Mouse (Mus musculus) myocyte (in vitro differentiated cells): ENCODE data around the gene Inpp5d. TPM values are rescaled to one million over a fixed set of nuclear protein-coding genes. Genes with fewer than 3 reads are reported as not detected.

Experiments
- H3K27me3 ChIP-seq: one replicate; pipeline ENCODE4 v1.6.1; 2011; ENCODE audit not compliant: control insufficient read depth, insufficient read depth, insufficient read length
- H3K36me3 ChIP-seq: one replicate; pipeline ENCODE4 v1.6.1; 2011; ENCODE audit not compliant: control insufficient read depth, insufficient read depth
- H3K4me2 ChIP-seq: one replicate; pipeline ENCODE4 v1.6.1; 2011; ENCODE audit warnings: low read depth, control low read depth
- H3K4me3 ChIP-seq: one replicate; pipeline ENCODE4 v1.5.1; 2011; ENCODE audit warnings: mild to moderate bottlenecking, control low read depth, moderate library complexity
- H3K79me2 ChIP-seq: one replicate; pipeline ENCODE4 v1.6.1; 2011; ENCODE audit not compliant: control insufficient read depth, insufficient read depth
- H3ac ChIP-seq: one replicate; pipeline ENCODE4 v1.6.1; 2011; ENCODE audit not compliant: control insufficient read depth, insufficient read length
- CEBPB ChIP-seq: IDR thresholded peaks from 2 replicates; pipeline ENCODE4 v1.6.1; 2011; ENCODE audit warnings: mild to moderate bottlenecking, moderate library complexity; ENCODE audit not compliant: poor library complexity, insufficient read depth, severe bottlenecking
- E2F4 ChIP-seq: IDR thresholded peaks from one replicate; pipeline ENCODE4 v1.6.1; 2011; ENCODE audit warnings: mild to moderate bottlenecking, control low read depth, moderate library complexity; ENCODE audit not compliant: insufficient read depth
- MAX ChIP-seq: IDR thresholded peaks from one replicate; pipeline ENCODE4 v1.6.1; 2011; ENCODE audit warnings: low read depth, mild to moderate bottlenecking, control low read depth
- MYOD1 ChIP-seq, 3 experiments: IDR thresholded peaks; one replicate each; pipeline ENCODE4 v1.6.1; 2011; ENCODE audit warnings: control low read depth in 2 of 3, low read depth in 2 of 3, mild to moderate bottlenecking in 2 of 3, moderate library complexity in 1 of 3; ENCODE audit not compliant: insufficient read length in 2 of 3, control insufficient read depth in 1 of 3
- MYOG ChIP-seq, 3 experiments: IDR thresholded peaks; one replicate each; pipeline ENCODE4 v1.6.1; 2011; ENCODE audit warnings: control low read depth in 2 of 3, low read depth in 2 of 3, mild to moderate bottlenecking in 2 of 3; ENCODE audit not compliant: insufficient read length in 2 of 3, control insufficient read depth in 1 of 3, insufficient read depth in 1 of 3
- POLR2A ChIP-seq: IDR thresholded peaks from one replicate; pipeline ENCODE4 v1.6.1; 2011; ENCODE audit warnings: low read depth, mild to moderate bottlenecking, control low read depth, moderate library complexity; ENCODE audit not compliant: insufficient read length
- POLR2AphosphoS2 ChIP-seq: IDR thresholded peaks from one replicate; pipeline ENCODE4 v1.6.1; 2011; ENCODE audit warnings: low read depth, control low read depth; ENCODE audit not compliant: insufficient read length
- REST ChIP-seq: IDR thresholded peaks from one replicate; pipeline ENCODE4 v1.6.1; 2011; ENCODE audit warnings: mild to moderate bottlenecking, control low read depth, moderate library complexity; ENCODE audit not compliant: insufficient read depth, insufficient read length
- SRF ChIP-seq: IDR thresholded peaks from one replicate; pipeline ENCODE4 v1.6.1; 2011; ENCODE audit warnings: low read depth; ENCODE audit not compliant: control insufficient read depth, insufficient read length
- TCF12 ChIP-seq: IDR thresholded peaks from one replicate; pipeline ENCODE4 v1.6.1; 2011; ENCODE audit warnings: mild to moderate bottlenecking, control low read depth; ENCODE audit not compliant: poor library complexity, insufficient read depth, severe bottlenecking
- TCF3 ChIP-seq: IDR thresholded peaks from one replicate; pipeline ENCODE4 v1.6.1; 2011; ENCODE audit warnings: low read depth, control low read depth; ENCODE audit not compliant: insufficient read length
- USF1 ChIP-seq: IDR thresholded peaks from one replicate; pipeline ENCODE4 v1.6.1; 2011; ENCODE audit warnings: low read depth, mild to moderate bottlenecking, control low read depth, moderate library complexity
- polyA plus RNA-seq: library from polyadenylated mRNA; unstranded; fragments of >200 nt; fragmentation: generic; extraction: Trizol; gene quantifications from one replicate; pipeline ENCODE4 v1.2.1, GENCODE M21; 2012; ENCODE audit warnings: missing spikeins

Gene Inpp5d
- polyA plus RNA-seq, 1 experiment: 0.13 TPM

- H3ac ChIP-seq: no peak overlapping the region
Measured at GRCm38 (mm10) chr1:87626344-87626743, 6.2 kb downstream of the Inpp5d start.

GRCm38 (mm10) chr1:87628085-87628484 is 8.0 kb downstream of the Inpp5d start:
- no peak overlapping the region for H3ac ChIP-seq
- no peaks in the 10 kb centered on the region for H3K36me3 ChIP-seq
- H3K27me3 ChIP-seq: no peaks in the 10 kb centered on the region
- TF ChIP-seq TCF3 (no peak), POLR2A (no peak), CEBPB (no peak), E2F4 (no peak), MYOG (IDR thresholded peaks at IDR 0.05; ENCODE audit: control insufficient read depth in 1 of 3, insufficient read depth in 1 of 3, insufficient read length in 2 of 3, low read depth in 2 of 3) (no peak), TCF12 (no peak), REST (no peak), MAX (no peak), USF1 (no peak), MYOD1 (IDR thresholded peaks at IDR 0.05; ENCODE audit: control insufficient read depth in 1 of 3, insufficient read length in 2 of 3, low read depth in 2 of 3) (no peak), POLR2AphosphoS2 (no peak)
- H3K4me3 ChIP-seq: no peak overlapping the region
- no peaks in the 10 kb centered on the region for H3K79me2 ChIP-seq
- H3K4me2 ChIP-seq: no peak overlapping the region

More at GRCm38 (mm10) chr1:87626344-87626743, 6.2 kb downstream of the Inpp5d start:
- Histone ChIP-seq H3K4me2 (no peak overlapping the region), H3K27me3 (no peaks in the 10 kb centered on the region), H3K79me2 (no peaks in the 10 kb centered on the region), H3K4me3 (no peak overlapping the region), H3K36me3 (no peaks in the 10 kb centered on the region)
- no peak for TF ChIP-seq E2F4
- TF ChIP-seq SRF: no peak
- TF ChIP-seq POLR2AphosphoS2: no peak
- no peak for TF ChIP-seq MAX
- TF ChIP-seq TCF3: no peak
- TF ChIP-seq CEBPB: no peak
- TF ChIP-seq MYOG (IDR thresholded peaks at IDR 0.05; ENCODE audit: control insufficient read depth in 1 of 3, insufficient read depth in 1 of 3, insufficient read length in 2 of 3, low read depth in 2 of 3): no peak
- TF ChIP-seq MYOD1 (IDR thresholded peaks at IDR 0.05; ENCODE audit: control insufficient read depth in 1 of 3, insufficient read length in 2 of 3, low read depth in 2 of 3): no peak
- TF ChIP-seq TCF12: no peak
- TF ChIP-seq REST: no peak
- no peak for TF ChIP-seq USF1
- TF ChIP-seq POLR2A: no peak

GRCm38 (mm10) chr1:87631584-87631983 is 11.5 kb downstream of the Inpp5d start:
- no peaks in the 10 kb centered on the region for H3K27me3 ChIP-seq
- no peak overlapping the region for H3K4me2 ChIP-seq
- no peak overlapping the region for H3K4me3 ChIP-seq
- no peaks in the 10 kb centered on the region for H3K36me3 ChIP-seq
- no peaks in the 10 kb centered on the region for H3K79me2 ChIP-seq
- no peak overlapping the region for H3ac ChIP-seq
- TF ChIP-seq REST (no peak), TCF3 (no peak)

- H3K4me3 ChIP-seq: no peak overlapping the region
- H3K4me2 ChIP-seq: no peak overlapping the region
- no peaks in the 10 kb centered on the region for H3K27me3 ChIP-seq
- no peak overlapping the region for H3ac ChIP-seq
- H3K36me3 ChIP-seq: no peaks in the 10 kb centered on the region
- no peaks in the 10 kb centered on the region for H3K79me2 ChIP-seq
- peak in 1 of 3 experiments; percentile 33 for TF ChIP-seq MYOD1 (IDR thresholded peaks at IDR 0.05; ENCODE audit: control insufficient read depth in 1 of 3, insufficient read length in 2 of 3, low read depth in 2 of 3)
- no peak for TF ChIP-seq SRF
Measured at GRCm38 (mm10) chr1:87632163-87632562, 12.1 kb downstream of the Inpp5d start.

- no peak for TF ChIP-seq POLR2AphosphoS2
- TF ChIP-seq TCF3: no peak
- Histone ChIP-seq H3ac (no peak overlapping the region), H3K79me2 (no peaks in the 10 kb centered on the region), H3K4me2 (no peak overlapping the region), H3K4me3 (no peak overlapping the region), H3K36me3 (no peaks in the 10 kb centered on the region), H3K27me3 (no peaks in the 10 kb centered on the region)
Measured at GRCm38 (mm10) chr1:87636716-87637117, 16.6 kb downstream of the Inpp5d start.

- Histone ChIP-seq H3K4me2 (no peak overlapping the region), H3K36me3 (no peaks in the 10 kb centered on the region), H3K27me3 (no peaks in the 10 kb centered on the region), H3ac (no peak overlapping the region), H3K79me2 (no peaks in the 10 kb centered on the region), H3K4me3 (no peak overlapping the region)
- no peak for TF ChIP-seq E2F4
- TF ChIP-seq TCF3: no peak
- TF ChIP-seq SRF: no peak
- no peak for TF ChIP-seq POLR2A
- no peak for TF ChIP-seq MYOD1 (IDR thresholded peaks at IDR 0.05; ENCODE audit: control insufficient read depth in 1 of 3, insufficient read length in 2 of 3, low read depth in 2 of 3)
- TF ChIP-seq MAX: no peak
- no peak for TF ChIP-seq MYOG (IDR thresholded peaks at IDR 0.05; ENCODE audit: control insufficient read depth in 1 of 3, insufficient read depth in 1 of 3, insufficient read length in 2 of 3, low read depth in 2 of 3)
- TF ChIP-seq REST: no peak
- TF ChIP-seq CEBPB: no peak
Measured at GRCm38 (mm10) chr1:87637121-87637877, 17.2 kb downstream of the Inpp5d start.
